Mouse (Mus musculus) erythroblast, embryonic 14.5 days (primary cell): ENCODE data around the gene Tvp23b.

Experiments
- GATA1 ChIP-seq: IDR thresholded peaks from 2 replicates; pipeline ENCODE4 v1.6.1; 2012; ENCODE audit warnings: low read length, inconsistent platforms, mixed read lengths
- TAL1 ChIP-seq: IDR thresholded peaks from 3 replicates; pipeline ENCODE4 v1.6.1; 2012; ENCODE audit warnings: low read length, inconsistent platforms, mixed read lengths

DNA sequence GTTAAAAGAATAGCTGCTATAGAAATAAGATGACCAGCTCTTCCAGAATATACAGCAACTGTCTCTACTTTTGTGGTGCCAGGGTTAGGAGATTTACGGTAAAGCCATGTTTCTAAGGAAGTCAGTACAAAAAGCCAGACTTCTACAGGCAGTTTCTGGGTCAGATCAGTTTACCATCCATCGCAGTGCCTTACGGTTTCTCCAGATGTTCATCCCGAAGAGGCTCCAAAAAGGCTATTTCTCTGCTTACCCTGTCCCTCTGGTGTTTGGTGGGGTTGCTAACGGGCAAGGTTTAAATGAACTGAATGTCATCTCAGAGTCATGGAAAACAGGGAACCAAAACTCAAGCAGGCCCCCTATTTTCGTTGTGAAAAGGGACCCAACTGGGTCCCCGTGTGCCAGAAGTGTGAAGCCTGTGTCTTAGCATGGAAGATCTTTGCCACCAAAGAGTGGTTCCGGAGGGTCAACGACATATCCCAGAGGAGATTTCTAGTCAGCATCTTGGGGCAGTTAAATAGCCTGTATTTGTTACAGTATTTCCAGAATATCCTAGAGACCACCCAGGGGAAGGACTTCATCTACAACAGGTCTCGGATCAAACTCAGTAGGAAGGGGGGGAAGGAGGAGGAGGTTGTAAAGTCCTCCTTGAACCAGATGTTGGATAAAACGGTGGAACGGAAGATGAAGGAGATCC is 32.1 kb upstream of the Tvp23b start, which contains the start of gene Fbxw10:
- TF ChIP-seq GATA1 = no peak
- TF ChIP-seq TAL1 = no peak
